Mouse (Mus musculus) brown adipose tissue, adult 24 weeks (tissue): ENCODE results near the gene Gm49325. TPM values are rescaled to one million over a fixed set of nuclear protein-coding genes. Genes with fewer than 3 reads are reported as not detected.

Experiments
- H3K27ac ChIP-seq: fragments of 200-500 bp; replicated peaks from 2 replicates; pipeline ENCODE4 v1.5.1; 2012; ENCODE audit warnings: low read depth, mild to moderate bottlenecking, low read length
- H3K4me1 ChIP-seq: fragments of 200-500 bp; 2 replicates; pipeline ENCODE4 v1.6.1; 2012; ENCODE audit warnings: low read length, mixed read lengths; ENCODE audit not compliant: control insufficient read depth, insufficient read depth, insufficient read length
- H3K4me3 ChIP-seq: fragments of 200-500 bp; 2 replicates; pipeline ENCODE4 v1.5.1; 2012; ENCODE audit warnings: low read depth, mild to moderate bottlenecking, low read length, moderate library complexity; ENCODE audit not compliant: insufficient read depth
- polyA plus RNA-seq: library from polyadenylated mRNA; stranded (reverse); fragments of >200 nt; gene quantifications from 2 replicates; pipeline ENCODE4 v1.2.4, GENCODE M21; 2012; ENCODE audit not compliant: missing spikeins, insufficient read depth, insufficient read length

The Gm49325 gene
- polyA plus RNA-seq, 1 experiment = 45.5 TPM

GRCm38 (mm10) chr10:77606855-77607254 lies 858 bp downstream of the Gm49325 start:
- peak overlapping the region; percentile 77 for H3K4me3 ChIP-seq
- peaks cover 11% of the 10 kb centered on the region for H3K4me1 ChIP-seq
- H3K27ac ChIP-seq = peak overlapping the region; percentile 83

GRCm38 (mm10) chr10:77607441-77607840 lies 1.4 kb downstream of the Gm49325 start:
- Histone ChIP-seq H3K4me3 (peak overlapping the region; percentile 77), H3K27ac (peak overlapping the region; percentile 83), H3K4me1 (peaks cover 11% of the 10 kb centered on the region)

- H3K4me1 ChIP-seq = peaks cover 15% of the 10 kb centered on the region
- H3K4me3 ChIP-seq = no peak overlapping the region
- 0 out of 2 replicates have a peak overlapping the region, but pooled peaks have one; percentile 11 for H3K27ac ChIP-seq
Observed at GRCm38 (mm10) chr10:77608589-77608988, 2.6 kb downstream of the Gm49325 start.

GRCm38 (mm10) chr10:77610221-77610961 lies 4.4 kb downstream of the Gm49325 start:
- Histone ChIP-seq H3K4me1 (peaks cover 18% of the 10 kb centered on the region), H3K27ac (no peak overlapping the region; the same call in 1 of the 2 replicates), H3K4me3 (no peak overlapping the region)

GRCm38 (mm10) chr10:77613409-77613808 lies 7.4 kb downstream of the Gm49325 start:
- H3K4me1 ChIP-seq = peaks cover 10% of the 10 kb centered on the region; the same call in 1 of the 2 replicates
- peak overlapping the region; percentile 96 for H3K27ac ChIP-seq
- no peak overlapping the region for H3K4me3 ChIP-seq

GRCm38 (mm10) chr10:77615647-77616046 lies 9.7 kb downstream of the Gm49325 start:
- Histone ChIP-seq H3K4me3 (no peak overlapping the region), H3K27ac (no peak overlapping the region), H3K4me1 (peaks cover 9% of the 10 kb centered on the region; the same call in 1 of the 2 replicates)

- H3K4me3 ChIP-seq = no peak overlapping the region
- no peak overlapping the region for H3K27ac ChIP-seq
- H3K4me1 ChIP-seq = 0 out of 2 replicates have a peak, but pooled peaks cover 6% of the 10 kb centered on the region
Observed at GRCm38 (mm10) chr10:77616166-77616565, 10.2 kb downstream of the Gm49325 start.

GRCm38 (mm10) chr10:77616926-77617325 lies 10.9 kb downstream of the Gm49325 start:
- H3K4me1 ChIP-seq = peaks cover 11% of the 10 kb centered on the region; the same call in 1 of the 2 replicates
- H3K4me3 ChIP-seq = no peak overlapping the region
- H3K27ac ChIP-seq = no peak overlapping the region

GRCm38 (mm10) chr10:77621546-77621945 lies 15.5 kb downstream of the Gm49325 start:
- peak overlapping the region; percentile 100 for H3K27ac ChIP-seq
- peaks cover 22% of the 10 kb centered on the region for H3K4me1 ChIP-seq
- peak overlapping the region; percentile 93 for H3K4me3 ChIP-seq

GRCm38 (mm10) chr10:77622055-77622988 lies 16.3 kb downstream of the Gm49325 start, which contains the start of gene Ube2g2:
TSS of gene Ube2g2 (plus strand) at chr10:77622275.
- Histone ChIP-seq H3K27ac (peak within 1 kb of the TSS; percentile 100), H3K4me1 (peaks cover 24% of the 10 kb centered on the region), H3K4me3 (peak within 1 kb of the TSS; percentile 93)

- Histone ChIP-seq H3K27ac (peak overlapping the region; percentile 79), H3K4me1 (peaks cover 24% of the 10 kb centered on the region), H3K4me3 (peak overlapping the region; percentile 93)
Observed at GRCm38 (mm10) chr10:77623069-77623492, 17.1 kb downstream of the Gm49325 start.

GRCm38 (mm10) chr10:77623639-77624400 lies 17.8 kb downstream of the Gm49325 start:
- Histone ChIP-seq H3K27ac (peak overlapping the region; percentile 84), H3K4me1 (peaks cover 24% of the 10 kb centered on the region), H3K4me3 (0 out of 2 replicates have a peak overlapping the region, but pooled peaks have one; percentile 10)

GRCm38 (mm10) chr10:77624570-77624995 lies 18.6 kb downstream of the Gm49325 start:
- Histone ChIP-seq H3K4me3 (0 out of 2 replicates have a peak overlapping the region, but pooled peaks have one; percentile 10), H3K4me1 (peaks cover 24% of the 10 kb centered on the region), H3K27ac (peak overlapping the region; percentile 84)

GRCm38 (mm10) chr10:77626036-77626435 lies 20.0 kb downstream of the Gm49325 start:
- Histone ChIP-seq H3K4me1 (peaks cover 24% of the 10 kb centered on the region), H3K27ac (0 out of 2 replicates have a peak overlapping the region, but pooled peaks have one; percentile 38), H3K4me3 (no peak overlapping the region)
